In genomic region chr10:25144787-25145761, GRCm38 (mm10) we compare ENCODE assay signal across 10 mouse cellular contexts.
DNase-seq lines count a peak whose midpoint lies in the region; ATAC-seq lines count a peak whose summit lies in the region.
"Had no signal": no experiment of that assay in that cellular context is flagged by ENCODE, and none has a peak within 500 bp of the region (broad histone marks: within the 10 kb centered on the region; RNA-seq: fewer than 3 reads in every experiment).

No protein-coding gene starts in this region.

- H3K9ac ChIP-seq in midbrain, embryonic 11.5 days (ENCODE audit: low read length) = no peak overlapping the region
- H3K9ac ChIP-seq: embryonic facial prominence, embryonic 13.5 days had no signal

- 51% methylated on average over 18 of the region's 18 CpGs for WGBS in heart, embryonic 10.5 days
- WGBS in midbrain, embryonic 11.5 days = 81% methylated on average over 18 of the region's 18 CpGs
- 84% methylated on average over 18 of the region's 18 CpGs for WGBS in midbrain, embryonic 10.5 days

- peaks cover 11% of the 10 kb centered on the region; the same call in 1 of the 2 replicates for H3K4me1 ChIP-seq in heart, embryonic 10.5 days
- H3K4me1 ChIP-seq in midbrain, embryonic 11.5 days (ENCODE audit: control insufficient read depth, insufficient read depth, low read length) = no peaks in the 10 kb centered on the region
- peaks cover 17% of the 10 kb centered on the region for H3K4me1 ChIP-seq in midbrain, embryonic 10.5 days

- DNase-seq in heart, embryonic 10.5 days (ENCODE audit: low spot score) = peak; percentile 71
- no peak for DNase-seq in heart, adult 18-20 months
- no peak for DNase-seq in midbrain, embryonic 11.5 days (ENCODE audit: low spot score, missing footprints)
- no peak for DNase-seq in midbrain, embryonic 10.5 days (ENCODE audit: low spot score)
- peak; percentile 27 to 63 for DNase-seq in left cerebral cortex, postnatal 25 days (ENCODE audit: low spot score in 2 of 2)
- peak; percentile 12 to 16 for DNase-seq in right cerebral cortex, postnatal 36 days (ENCODE audit: low spot score in 2 of 2)
- no peak for DNase-seq in T-cell, adult 2 months (ENCODE audit: low spot score)
- DNase-seq in lung, postnatal 14 days = no peak
- DNase-seq: adrenal gland, postnatal 25 days had no signal

- intact Hi-C loops in left cerebral cortex, postnatal 25 days (cut with DNase I) = loop anchor here (10.0 kb wide), 1 partner anchor 160 kb away; no protein-coding TSS in a partner anchor

- H3K9me3 ChIP-seq in heart, embryonic 10.5 days = no peaks in the 10 kb centered on the region
- no peaks in the 10 kb centered on the region for H3K9me3 ChIP-seq in midbrain, embryonic 11.5 days (ENCODE audit: control insufficient read depth, low read length)
- no peaks in the 10 kb centered on the region for H3K9me3 ChIP-seq in midbrain, embryonic 10.5 days (replicated peaks)
- H3K9me3 ChIP-seq: embryonic facial prominence, embryonic 13.5 days had no signal

- peak overlapping the region; percentile 5; the same call in 1 of the 2 replicates for H3K27ac ChIP-seq in heart, embryonic 10.5 days
- H3K27ac ChIP-seq in midbrain, embryonic 11.5 days (ENCODE audit: low read depth, low read length) = no peak overlapping the region
- H3K27ac ChIP-seq in midbrain, embryonic 10.5 days (replicated peaks) = no peak overlapping the region
- H3K27ac ChIP-seq: embryonic facial prominence, embryonic 13.5 days had no signal

- no peaks in the 10 kb centered on the region for H3K27me3 ChIP-seq in heart, embryonic 10.5 days (ENCODE audit: insufficient read depth, poor library complexity, severe bottlenecking)
- H3K27me3 ChIP-seq in midbrain, embryonic 11.5 days (ENCODE audit: control insufficient read depth, insufficient read depth, low read length) = no peaks in the 10 kb centered on the region
- peaks cover 5% of the 10 kb centered on the region; the same call in 1 of the 2 replicates for H3K27me3 ChIP-seq in midbrain, embryonic 10.5 days (ENCODE audit: low read depth, poor library complexity, severe bottlenecking)
- H3K27me3 ChIP-seq: embryonic facial prominence, embryonic 13.5 days had no signal

- no peaks in the 10 kb centered on the region for H3K36me3 ChIP-seq in heart, embryonic 10.5 days
- H3K36me3 ChIP-seq in midbrain, embryonic 11.5 days (ENCODE audit: control insufficient read depth, insufficient read depth, low read length) = no peaks in the 10 kb centered on the region
- no peaks in the 10 kb centered on the region for H3K36me3 ChIP-seq in midbrain, embryonic 10.5 days
- H3K36me3 ChIP-seq: embryonic facial prominence, embryonic 13.5 days had no signal

- ATAC-seq in midbrain, embryonic 11.5 days (ENCODE audit: low FRiP score) = peak; percentile 54; the same call in 1 of the 2 replicates

- no peak overlapping the region for H3K4me2 ChIP-seq in midbrain, embryonic 11.5 days
- H3K4me2 ChIP-seq: embryonic facial prominence, embryonic 13.5 days had no signal

- H3K4me3 ChIP-seq in heart, embryonic 10.5 days = no peak overlapping the region
- no peak overlapping the region for H3K4me3 ChIP-seq in midbrain, embryonic 11.5 days (ENCODE audit: low read depth, low read length)
- no peak overlapping the region for H3K4me3 ChIP-seq in midbrain, embryonic 10.5 days
- H3K4me3 ChIP-seq: embryonic facial prominence, embryonic 13.5 days had no signal

Comparison
In these comparisons a context has a peak if more than half of its experiments do, and no peak if none do; other contexts are left out.
1. DNase-seq: peak in heart, embryonic 10.5 days (single experiment), left cerebral cortex, postnatal 25 days (2 of 2) and right cerebral cortex, postnatal 36 days (2 of 2); none in heart, adult 18-20 months (0 of 2), midbrain, embryonic 11.5 days (single experiment), midbrain, embryonic 10.5 days (single experiment), T-cell, adult 2 months (single experiment) and lung, postnatal 14 days (single experiment).